Mouse (Mus musculus): ENCODE measurements around the gene Cxcl2. TPM values are rescaled to one million over a fixed set of nuclear protein-coding genes. Genes with fewer than 3 reads are reported as not detected.
A peak's percentile ranks its signal among the peaks of the same experiment; 100 is the strongest.

The Cxcl2 gene
- total and polyA plus RNA-seq, 3 experiments: 0.84 TPM; not detected in 2

GRCm38 (mm10) chr5:90888661-90889060, 15.0 kb upstream of the Cxcl2 start:
- Histone ChIP-seq H3K36me3 (ENCODE audit: control insufficient read depth, insufficient read depth, low read length) (peaks cover 2% of the 10 kb centered on the region; the same call in 1 of the 2 replicates), H3K4me3 (no peak overlapping the region), H3K27ac (no peak overlapping the region), H3K79me2 (replicated peaks; ENCODE audit: control insufficient read depth, insufficient read depth, low read length) (no peaks in the 10 kb centered on the region), H3K9ac (ENCODE audit: low read depth, low read length) (no peak overlapping the region), H3K4me1 (ENCODE audit: control insufficient read depth, insufficient read depth, low read length) (peaks cover 3% of the 10 kb centered on the region), H3K27me3 (ENCODE audit: control insufficient read depth, insufficient read depth, low read length) (no peaks in the 10 kb centered on the region)
- TF ChIP-seq CTCF (IDR thresholded peaks at IDR 0.05) (no peak), EP300 (IDR thresholded peaks at IDR 0.05; ENCODE audit: insufficient read depth, low read depth, low read length) (no peak), POLR2A (IDR thresholded peaks at IDR 0.05; ENCODE audit: insufficient read depth, low read depth, low read length) (no peak)
- intact Hi-C loops (cut with DNase I): loop anchor here (5.0 kb wide), 1 partner anchor 116 kb away; the partner anchor contains the start of gene Pf4
- 78% methylated on average over 5 of the region's 5 CpGs for WGBS
- no peak for DNase-seq

- peak within 1 kb of the TSS; percentile 68 for H3K9ac ChIP-seq (ENCODE audit: low read depth, low read length)
- no peaks in the 10 kb centered on the region for H3K79me2 ChIP-seq (replicated peaks; ENCODE audit: control insufficient read depth, insufficient read depth, low read length)
- TF ChIP-seq EP300 (IDR thresholded peaks at IDR 0.05; ENCODE audit: insufficient read depth, low read depth, low read length) (0 out of 2 replicates have a peak, but pooled peaks have one; percentile 30), CTCF (IDR thresholded peaks at IDR 0.05) (peak; percentile 53), POLR2A (IDR thresholded peaks at IDR 0.05; ENCODE audit: insufficient read depth, low read depth, low read length) (peak; percentile 74)
- DNase-seq: peak; percentile 67 to 81
- no peaks in the 10 kb centered on the region; the same call in 1 of the 2 replicates for H3K36me3 ChIP-seq (ENCODE audit: control insufficient read depth, insufficient read depth, low read length)
- H3K27ac ChIP-seq: peak within 1 kb of the TSS; percentile 80
- peaks cover 2% of the 10 kb centered on the region for H3K4me1 ChIP-seq (ENCODE audit: control insufficient read depth, insufficient read depth, low read length)
- 6% methylated on average over 30 of the region's 30 CpGs for WGBS
- H3K4me3 ChIP-seq: peak within 1 kb of the TSS; percentile 62
- no peaks in the 10 kb centered on the region for H3K27me3 ChIP-seq (ENCODE audit: control insufficient read depth, insufficient read depth, low read length)
- intact Hi-C loops (cut with DNase I): loop anchor here (2.0 kb wide), 1 partner anchor 40 kb away; the partner anchor contains the start of gene Mthfd2l
Observed at GRCm38 (mm10) chr5:90890519-90891463, 12.9 kb upstream of the Cxcl2 start, which contains the start of gene Cxcl1. Gene Cxcl1, plus strand, starts transcription at chr5:90891241.

- DNase-seq: no peak
- Histone ChIP-seq H3K4me1 (ENCODE audit: control insufficient read depth, insufficient read depth, low read length) (peaks cover 2% of the 10 kb centered on the region), H3K36me3 (ENCODE audit: control insufficient read depth, insufficient read depth, low read length) (no peaks in the 10 kb centered on the region), H3K4me3 (peak overlapping the region; percentile 62), H3K27me3 (ENCODE audit: control insufficient read depth, insufficient read depth, low read length) (no peaks in the 10 kb centered on the region), H3K9ac (ENCODE audit: low read depth, low read length) (peak overlapping the region; percentile 68), H3K27ac (peak overlapping the region; percentile 80), H3K79me2 (replicated peaks; ENCODE audit: control insufficient read depth, insufficient read depth, low read length) (no peaks in the 10 kb centered on the region)
- intact Hi-C loops (cut with DNase I): loop anchor here (2.0 kb wide), 1 partner anchor 39 kb away; the partner anchor contains the start of gene Mthfd2l
- WGBS: 19% methylated on average over 10 of the region's 10 CpGs
- TF ChIP-seq EP300 (IDR thresholded peaks at IDR 0.05; ENCODE audit: insufficient read depth, low read depth, low read length) (no peak), CTCF (IDR thresholded peaks at IDR 0.05) (no peak), POLR2A (IDR thresholded peaks at IDR 0.05; ENCODE audit: insufficient read depth, low read depth, low read length) (no peak)
Observed at GRCm38 (mm10) chr5:90891464-90891813, 12.2 kb upstream of the Cxcl2 start.

- intact Hi-C loops (cut with DNase I): no loop called here
- no peak for DNase-seq
- TF ChIP-seq EP300 (IDR thresholded peaks at IDR 0.05; ENCODE audit: insufficient read depth, low read depth, low read length): no peak
- TF ChIP-seq CTCF (IDR thresholded peaks at IDR 0.05): no peak
- TF ChIP-seq POLR2A (IDR thresholded peaks at IDR 0.05; ENCODE audit: insufficient read depth, low read depth, low read length): no peak
Observed at GRCm38 (mm10) chr5:90894231-90894630, 9.4 kb upstream of the Cxcl2 start.

GRCm38 (mm10) chr5:90897429-90897828, 6.2 kb upstream of the Cxcl2 start:
- 76% methylated on average over 3 of the region's 3 CpGs for WGBS
- Histone ChIP-seq H3K27me3 (ENCODE audit: control insufficient read depth, insufficient read depth, low read length) (no peaks in the 10 kb centered on the region), H3K9ac (ENCODE audit: low read depth, low read length) (no peak overlapping the region), H3K4me1 (ENCODE audit: control insufficient read depth, insufficient read depth, low read length) (peaks cover 3% of the 10 kb centered on the region), H3K36me3 (ENCODE audit: control insufficient read depth, insufficient read depth, low read length) (no peaks in the 10 kb centered on the region), H3K4me3 (no peak overlapping the region), H3K27ac (no peak overlapping the region), H3K79me2 (replicated peaks; ENCODE audit: control insufficient read depth, insufficient read depth, low read length) (no peaks in the 10 kb centered on the region)
- intact Hi-C loops (cut with DNase I): no loop called here
- TF ChIP-seq EP300 (IDR thresholded peaks at IDR 0.05; ENCODE audit: insufficient read depth, low read depth, low read length) (no peak), CTCF (IDR thresholded peaks at IDR 0.05) (no peak), POLR2A (IDR thresholded peaks at IDR 0.05; ENCODE audit: insufficient read depth, low read depth, low read length) (no peak)
- no peak for DNase-seq

More at GRCm38 (mm10) chr5:90894231-90894630, 9.4 kb upstream of the Cxcl2 start:
- Histone ChIP-seq H3K4me3 (no peak overlapping the region), H3K36me3 (ENCODE audit: control insufficient read depth, insufficient read depth, low read length) (no peaks in the 10 kb centered on the region), H3K4me1 (ENCODE audit: control insufficient read depth, insufficient read depth, low read length) (peaks cover 2% of the 10 kb centered on the region), H3K9ac (ENCODE audit: low read depth, low read length) (no peak overlapping the region), H3K79me2 (replicated peaks; ENCODE audit: control insufficient read depth, insufficient read depth, low read length) (no peaks in the 10 kb centered on the region), H3K27ac (no peak overlapping the region), H3K27me3 (ENCODE audit: control insufficient read depth, insufficient read depth, low read length) (no peaks in the 10 kb centered on the region)
- 60% methylated on average over 8 of the region's 8 CpGs for WGBS

Measured in heart, adult 2 months (tissue).